ENCODE assay signal across 13 mouse cellular contexts in the genomic region with DNA sequence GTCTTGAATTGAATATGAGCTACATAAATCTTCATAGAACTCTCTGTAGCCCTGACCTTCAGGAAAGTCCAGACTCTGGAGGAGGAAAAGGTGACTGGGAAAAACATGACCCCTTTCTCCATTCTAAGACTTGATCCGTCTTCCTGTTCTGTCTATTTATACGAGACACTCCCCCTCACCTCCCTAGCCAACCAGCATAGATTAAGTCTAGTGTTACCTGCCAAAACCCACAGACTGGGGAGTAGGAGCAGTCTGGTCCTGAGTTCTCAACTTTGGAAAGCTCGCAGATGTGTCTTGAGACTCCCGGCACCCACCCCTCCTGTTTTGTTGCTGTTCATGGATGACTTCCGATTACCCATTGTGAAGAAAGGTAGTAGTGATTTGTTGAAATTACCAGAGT.
DNase-seq lines count a peak whose midpoint lies in the region; ATAC-seq and TF ChIP-seq lines count a peak whose summit lies in the region.
"Had no signal": no experiment of that assay in that cellular context is flagged by ENCODE, and none has a peak within 500 bp of the region (broad histone marks: within the 10 kb centered on the region; RNA-seq: fewer than 3 reads in every experiment).

No protein-coding gene starts in this region.

- H3K4me3 ChIP-seq in embryonic facial prominence, embryonic 14.5 days (ENCODE audit: low read depth, low read length) = no peak overlapping the region
- H3K4me3 ChIP-seq in embryonic facial prominence, embryonic 10.5 days = no peak overlapping the region
- H3K4me3 ChIP-seq in lung, embryonic 14.5 days (ENCODE audit: low read depth, low read length) = no peak overlapping the region
- H3K4me3 ChIP-seq in lung, adult 2 months (replicated peaks; ENCODE audit: extremely low read depth, low read depth, low read length) = no peak overlapping the region
- no peak overlapping the region for H3K4me3 ChIP-seq in kidney, embryonic 14.5 days (ENCODE audit: low read length)
- H3K4me3 ChIP-seq in forebrain, embryonic 10.5 days = no peak overlapping the region
- H3K4me3 ChIP-seq: erythroblast, embryonic 14.5 days; limb, embryonic 15.5 days had no signal

- no peak overlapping the region for H3K4me2 ChIP-seq in embryonic facial prominence, embryonic 14.5 days (ENCODE audit: low read depth, low read length)
- no peak overlapping the region for H3K4me2 ChIP-seq in lung, embryonic 14.5 days
- no peak overlapping the region for H3K4me2 ChIP-seq in kidney, embryonic 14.5 days (replicated peaks; ENCODE audit: low read depth, low read length)
- H3K4me2 ChIP-seq: limb, embryonic 15.5 days had no signal

- no peak overlapping the region for H3K9ac ChIP-seq in embryonic facial prominence, embryonic 14.5 days (ENCODE audit: low read depth, low read length)
- H3K9ac ChIP-seq in lung, embryonic 14.5 days = no peak overlapping the region
- H3K9ac ChIP-seq in kidney, embryonic 14.5 days (ENCODE audit: low read depth, low read length) = no peak overlapping the region
- H3K9ac ChIP-seq: limb, embryonic 15.5 days had no signal

- 61% methylated on average over 5 of the region's 5 CpGs for WGBS in embryonic facial prominence, embryonic 14.5 days
- WGBS in embryonic facial prominence, embryonic 10.5 days = 75% methylated on average over 5 of the region's 5 CpGs
- WGBS in lung, embryonic 14.5 days = 49% methylated on average over 5 of the region's 5 CpGs
- WGBS in lung, adult 2 months = 40% methylated on average over 5 of the region's 5 CpGs
- 20% methylated on average over 5 of the region's 5 CpGs for WGBS in kidney, embryonic 14.5 days
- 87% methylated on average over 5 of the region's 5 CpGs for WGBS in forebrain, embryonic 10.5 days

- no peak for TF ChIP-seq POLR2A in lung, adult 2 months (IDR thresholded peaks at IDR 0.05; ENCODE audit: borderline replicate concordance, extremely low read depth, low read depth, low read length)

- no peak for ATAC-seq in embryonic facial prominence, embryonic 14.5 days (ENCODE audit: low read depth)
- 0 out of 2 replicates have a peak, but pooled peaks have one; percentile 12 for ATAC-seq in lung, embryonic 14.5 days (ENCODE audit: insufficient read depth)
- ATAC-seq in kidney, embryonic 14.5 days (ENCODE audit: low FRiP score, low TSS enrichment) = peak; percentile 95

- H3K4me1 ChIP-seq in embryonic facial prominence, embryonic 14.5 days (ENCODE audit: control insufficient read depth, insufficient read depth, low read length) = peaks cover 6% of the 10 kb centered on the region; the same call in 1 of the 2 replicates
- H3K4me1 ChIP-seq in embryonic facial prominence, embryonic 10.5 days = peaks cover 5% of the 10 kb centered on the region
- H3K4me1 ChIP-seq in lung, embryonic 14.5 days (ENCODE audit: insufficient read depth) = 0 out of 2 replicates have a peak, but pooled peaks cover 5% of the 10 kb centered on the region
- peaks cover 17% of the 10 kb centered on the region for H3K4me1 ChIP-seq in lung, adult 2 months (ENCODE audit: control insufficient read depth, insufficient read depth, low read length)
- peaks cover 16% of the 10 kb centered on the region for H3K4me1 ChIP-seq in kidney, embryonic 14.5 days (ENCODE audit: control insufficient read depth, insufficient read depth, low read length)
- no peaks in the 10 kb centered on the region for H3K4me1 ChIP-seq in forebrain, embryonic 10.5 days
- H3K4me1 ChIP-seq: limb, embryonic 15.5 days had no signal

- no peaks in the 10 kb centered on the region for H3K9me3 ChIP-seq in embryonic facial prominence, embryonic 14.5 days (ENCODE audit: control insufficient read depth, low read length)
- no peaks in the 10 kb centered on the region for H3K9me3 ChIP-seq in embryonic facial prominence, embryonic 10.5 days
- no peaks in the 10 kb centered on the region for H3K9me3 ChIP-seq in lung, embryonic 14.5 days (ENCODE audit: low read depth, low read length)
- no peaks in the 10 kb centered on the region for H3K9me3 ChIP-seq in kidney, embryonic 14.5 days (ENCODE audit: control insufficient read depth, low read length)
- H3K9me3 ChIP-seq in forebrain, embryonic 10.5 days = no peaks in the 10 kb centered on the region
- H3K9me3 ChIP-seq: G1E; limb, embryonic 15.5 days had no signal

- no peak overlapping the region for H3K27ac ChIP-seq in embryonic facial prominence, embryonic 14.5 days (replicated peaks; ENCODE audit: low read depth, low read length)
- H3K27ac ChIP-seq in embryonic facial prominence, embryonic 10.5 days (replicated peaks) = no peak overlapping the region
- peak overlapping the region; percentile 2; the same call in 1 of the 2 replicates for H3K27ac ChIP-seq in lung, embryonic 14.5 days (ENCODE audit: low read depth)
- H3K27ac ChIP-seq in kidney, embryonic 14.5 days (ENCODE audit: low read depth, low read length) = no peak overlapping the region
- no peak overlapping the region for H3K27ac ChIP-seq in forebrain, embryonic 10.5 days
- H3K27ac ChIP-seq: limb, embryonic 15.5 days had no signal

- H3K27me3 ChIP-seq in embryonic facial prominence, embryonic 14.5 days (replicated peaks; ENCODE audit: control insufficient read depth, insufficient read depth, low read length) = no peaks in the 10 kb centered on the region
- H3K27me3 ChIP-seq in embryonic facial prominence, embryonic 10.5 days (replicated peaks; ENCODE audit: low read depth, poor library complexity, severe bottlenecking) = no peaks in the 10 kb centered on the region
- H3K27me3 ChIP-seq in lung, embryonic 14.5 days (ENCODE audit: insufficient read depth, low read length) = no peaks in the 10 kb centered on the region
- no peaks in the 10 kb centered on the region for H3K27me3 ChIP-seq in kidney, embryonic 14.5 days (ENCODE audit: control insufficient read depth, insufficient read depth, low read length)
- H3K27me3 ChIP-seq in forebrain, embryonic 10.5 days (ENCODE audit: poor library complexity, severe bottlenecking) = no peaks in the 10 kb centered on the region
- H3K27me3 ChIP-seq: limb, embryonic 15.5 days had no signal

- TF ChIP-seq CTCF in lung, embryonic 14.5 days (IDR thresholded peaks at IDR 0.05; ENCODE audit: low read depth) = no peak
- TF ChIP-seq CTCF in lung, adult 2 months (IDR thresholded peaks at IDR 0.05; ENCODE audit: insufficient read depth, low read length) = no peak

- DNase-seq in embryonic facial prominence, embryonic 14.5 days (ENCODE audit: low spot score) = peak; percentile 39
- no peak for DNase-seq in embryonic facial prominence, embryonic 10.5 days (ENCODE audit: low spot score)
- DNase-seq in lung, embryonic 14.5 days = peak; percentile 27
- DNase-seq in lung, adult 2 months = no peak
- peak; percentile 45 for DNase-seq in brain, adult 2 months (ENCODE audit: low read depth, low spot score)
- DNase-seq in forebrain, embryonic 10.5 days (ENCODE audit: extremely low spot score, low spot score) = no peak
- no peak for DNase-seq in layer of hippocampus, postnatal 25 days (ENCODE audit: extremely low spot score in 1 of 2, low spot score in 1 of 2)
- DNase-seq: cerebellum, postnatal 36 days; retina, postnatal 1 day had no signal

- H3K36me3 ChIP-seq in embryonic facial prominence, embryonic 14.5 days (ENCODE audit: control insufficient read depth, insufficient read depth, low read length) = no peaks in the 10 kb centered on the region
- no peaks in the 10 kb centered on the region for H3K36me3 ChIP-seq in embryonic facial prominence, embryonic 10.5 days (replicated peaks)
- H3K36me3 ChIP-seq in lung, embryonic 14.5 days (ENCODE audit: insufficient read depth) = no peaks in the 10 kb centered on the region
- no peaks in the 10 kb centered on the region for H3K36me3 ChIP-seq in kidney, embryonic 14.5 days (ENCODE audit: control insufficient read depth, insufficient read depth, low read length)
- no peaks in the 10 kb centered on the region for H3K36me3 ChIP-seq in forebrain, embryonic 10.5 days (replicated peaks)
- H3K36me3 ChIP-seq: limb, embryonic 15.5 days had no signal

Comparison
In these comparisons a context has a peak if more than half of its experiments do, and no peak if none do; other contexts are left out.
1. DNase-seq: peak in embryonic facial prominence, embryonic 14.5 days (single experiment), lung, embryonic 14.5 days (single experiment) and brain, adult 2 months (single experiment); none in embryonic facial prominence, embryonic 10.5 days (single experiment), lung, adult 2 months (single experiment), forebrain, embryonic 10.5 days (single experiment) and layer of hippocampus, postnatal 25 days (0 of 2).